23 mouse cellular contexts compared by ENCODE assay signal in genomic region chr1:89120290-89120689, GRCm38 (mm10). TPM values are rescaled to one million over a fixed set of nuclear protein-coding genes. Genes with fewer than 3 reads are reported as not detected.
DNase-seq lines count a peak whose midpoint lies in the region; ATAC-seq and TF ChIP-seq lines count a peak whose summit lies in the region.
"Had no signal": no experiment of that assay in that cellular context is flagged by ENCODE, and none has a peak within 500 bp of the region (broad histone marks: within the 10 kb centered on the region; RNA-seq: fewer than 3 reads in every experiment).

No protein-coding gene starts in this region.

- no peaks in the 10 kb centered on the region for H3K9me3 ChIP-seq in heart, embryonic 10.5 days
- H3K9me3 ChIP-seq in hindbrain, embryonic 13.5 days = no peaks in the 10 kb centered on the region
- no peaks in the 10 kb centered on the region for H3K9me3 ChIP-seq in hindbrain, embryonic 11.5 days (ENCODE audit: control insufficient read depth, low read length)
- no peaks in the 10 kb centered on the region for H3K9me3 ChIP-seq in heart, postnatal 0 days (replicated peaks; ENCODE audit: control insufficient read depth, low read length)
- H3K9me3 ChIP-seq: hindbrain, embryonic 15.5 days; limb, embryonic 15.5 days; midbrain, embryonic 10.5 days had no signal

- no peak overlapping the region for H3K9ac ChIP-seq in hindbrain, embryonic 13.5 days
- H3K9ac ChIP-seq in hindbrain, embryonic 11.5 days (ENCODE audit: low read depth, low read length) = no peak overlapping the region
- H3K9ac ChIP-seq in heart, postnatal 0 days (replicated peaks; ENCODE audit: low read depth, low read length) = no peak overlapping the region
- H3K9ac ChIP-seq: hindbrain, embryonic 15.5 days; limb, embryonic 15.5 days had no signal

- 30% methylated on average over 4 of the region's 4 CpGs for WGBS in heart, embryonic 10.5 days
- WGBS in hindbrain, embryonic 13.5 days = 50% methylated on average over 4 of the region's 4 CpGs
- 66% methylated on average over 4 of the region's 4 CpGs for WGBS in hindbrain, embryonic 11.5 days
- WGBS in heart, postnatal 0 days = 15% methylated on average over 4 of the region's 4 CpGs

- TF ChIP-seq CTCF in heart, postnatal 0 days (IDR thresholded peaks at IDR 0.05; ENCODE audit: low read depth) = no peak

- H3K27ac ChIP-seq in heart, embryonic 10.5 days = peak overlapping the region; percentile 87
- 0 out of 2 replicates have a peak overlapping the region, but pooled peaks have one; percentile 12 for H3K27ac ChIP-seq in hindbrain, embryonic 13.5 days
- no peak overlapping the region for H3K27ac ChIP-seq in hindbrain, embryonic 11.5 days (ENCODE audit: low read depth, low read length)
- H3K27ac ChIP-seq in heart, postnatal 0 days (ENCODE audit: low read depth) = peak overlapping the region; percentile 70
- H3K27ac ChIP-seq: hindbrain, embryonic 15.5 days; limb, embryonic 15.5 days; midbrain, embryonic 10.5 days had no signal

- intact Hi-C loops in heart, postnatal 14 days (cut with DNase I) = no loop called here

- H3K36me3 ChIP-seq in heart, embryonic 10.5 days = 0 out of 2 replicates have a peak, but pooled peaks cover 5% of the 10 kb centered on the region
- no peaks in the 10 kb centered on the region for H3K36me3 ChIP-seq in hindbrain, embryonic 13.5 days
- no peaks in the 10 kb centered on the region for H3K36me3 ChIP-seq in hindbrain, embryonic 11.5 days (ENCODE audit: control insufficient read depth, insufficient read depth, low read length)
- H3K36me3 ChIP-seq in heart, postnatal 0 days (replicated peaks; ENCODE audit: control insufficient read depth, insufficient read depth, low read length) = no peaks in the 10 kb centered on the region
- H3K36me3 ChIP-seq: hindbrain, embryonic 15.5 days; limb, embryonic 15.5 days; midbrain, embryonic 10.5 days had no signal

- H3K27me3 ChIP-seq in heart, embryonic 10.5 days (ENCODE audit: insufficient read depth, poor library complexity, severe bottlenecking) = no peaks in the 10 kb centered on the region
- H3K27me3 ChIP-seq in hindbrain, embryonic 13.5 days = no peaks in the 10 kb centered on the region
- H3K27me3 ChIP-seq in hindbrain, embryonic 11.5 days (ENCODE audit: control insufficient read depth, insufficient read depth, low read length) = no peaks in the 10 kb centered on the region
- H3K27me3 ChIP-seq in heart, postnatal 0 days (ENCODE audit: control insufficient read depth, insufficient read depth, low read length) = no peaks in the 10 kb centered on the region
- H3K27me3 ChIP-seq: hindbrain, embryonic 15.5 days; limb, embryonic 15.5 days had no signal

- ATAC-seq in hindbrain, embryonic 13.5 days (ENCODE audit: low FRiP score) = no peak
- ATAC-seq in hindbrain, embryonic 11.5 days (ENCODE audit: low FRiP score) = no peak
- ATAC-seq in heart, postnatal 0 days (ENCODE audit: insufficient read depth, low read depth) = peak; percentile 62
- ATAC-seq: CD4-positive, CD25-positive, alpha-beta regulatory T cell, adult 4 months; forebrain, embryonic 16.5 days; lung, postnatal 0 days; midbrain, embryonic 16.5 days had no signal

- no peak overlapping the region for H3K4me2 ChIP-seq in hindbrain, embryonic 13.5 days
- no peak overlapping the region for H3K4me2 ChIP-seq in hindbrain, embryonic 11.5 days (replicated peaks; ENCODE audit: low read depth, low read length)
- no peak overlapping the region for H3K4me2 ChIP-seq in heart, postnatal 0 days (ENCODE audit: low read depth, low read length)
- H3K4me2 ChIP-seq: hindbrain, embryonic 15.5 days; limb, embryonic 15.5 days had no signal

- TF ChIP-seq EP300 in heart, postnatal 0 days (IDR thresholded peaks at IDR 0.05; ENCODE audit: low read depth) = no peak; the same call in 1 of the 2 replicates

- no peak overlapping the region for H3K4me3 ChIP-seq in heart, embryonic 10.5 days
- no peak overlapping the region for H3K4me3 ChIP-seq in hindbrain, embryonic 13.5 days
- no peak overlapping the region for H3K4me3 ChIP-seq in hindbrain, embryonic 11.5 days (ENCODE audit: low read depth, low read length)
- H3K4me3 ChIP-seq in heart, postnatal 0 days (ENCODE audit: low read depth, low read length) = no peak overlapping the region
- H3K4me3 ChIP-seq: hindbrain, embryonic 15.5 days; limb, embryonic 15.5 days; midbrain, embryonic 10.5 days had no signal

- peaks cover 90% of the 10 kb centered on the region for H3K4me1 ChIP-seq in heart, embryonic 10.5 days
- peaks cover 44% of the 10 kb centered on the region for H3K4me1 ChIP-seq in hindbrain, embryonic 13.5 days (replicated peaks)
- H3K4me1 ChIP-seq in hindbrain, embryonic 11.5 days (replicated peaks; ENCODE audit: control insufficient read depth, insufficient read depth, low read length) = no peaks in the 10 kb centered on the region
- peaks cover 71% of the 10 kb centered on the region for H3K4me1 ChIP-seq in heart, postnatal 0 days (ENCODE audit: control insufficient read depth, insufficient read depth)

- peak; percentile 63 for DNase-seq in adrenal gland, postnatal 14 days
- no peak for DNase-seq in adrenal gland, postnatal 4 days (ENCODE audit: low spot score in 2 of 2)
- DNase-seq in heart, embryonic 10.5 days (ENCODE audit: low spot score) = no peak
- no peak for DNase-seq in heart, postnatal 14 days
- no peak for DNase-seq in hindbrain, embryonic 11.5 days (ENCODE audit: low spot score)
- peak; percentile 58 for DNase-seq in heart, postnatal 0 days (ENCODE audit: low spot score)
- DNase-seq in frontal cortex, postnatal 36 days (ENCODE audit: low spot score in 2 of 2) = no peak
- DNase-seq: adrenal gland, adult 8-10 months; cerebellum, adult 9-10 months; kidney, adult 2 months; kidney, postnatal 10 days; left cerebral cortex, postnatal 4 days; right cerebral cortex, adult 18-20 months; right cerebral cortex, postnatal 4 days; thymus, postnatal 25 days had no signal

RNA-seq across cellular contexts. Expression of gene Sh3bp4, which starts 50.1 kb away (rescaled TPM):
- total RNA-seq in adrenal gland, postnatal 14 days (2021) = 15.0 and 19.1 TPM in 2 replicates
- total RNA-seq in adrenal gland, postnatal 4 days (2021) = 10 to 100 TPM; 19.2 to 22.6 TPM
- 23.4 and 28.3 TPM in 2 replicates for polyA plus RNA-seq in heart, embryonic 10.5 days (2016; fragmentation: Nextera tagmentation; extraction: Ambion mirVana)
- 10 to 100 TPM; 15.5 to 17.1 TPM for total RNA-seq in heart, postnatal 14 days (2021)
- polyA plus RNA-seq in hindbrain, embryonic 13.5 days (2015; fragmentation: Nextera tagmentation; extraction: Ambion mirVana) = 19.5 and 20.9 TPM in 2 replicates
- 18.0 and 21.7 TPM in 2 replicates for polyA plus RNA-seq in hindbrain, embryonic 11.5 days (2014; fragmentation: Nextera tagmentation; extraction: Ambion mirVana)
- total RNA-seq in heart, postnatal 0 days (2014; rRNA removed; ENCODE audit: low replicate concordance) = 50.6 and 74.8 TPM in 2 replicates
- 11.0 and 15.1 TPM in 2 replicates for polyA plus RNA-seq in heart, postnatal 0 days (2015; fragmentation: Nextera tagmentation; extraction: Ambion mirVana)

Comparison
In these comparisons a context has a peak if more than half of its experiments do, and no peak if none do; other contexts are left out.
1. DNase-seq: peak in adrenal gland, postnatal 14 days (single experiment) and heart, postnatal 0 days (single experiment); none in adrenal gland, postnatal 4 days (0 of 2), heart, embryonic 10.5 days (single experiment), heart, postnatal 14 days (0 of 2), hindbrain, embryonic 11.5 days (single experiment) and frontal cortex, postnatal 36 days (0 of 2).